Mouse (Mus musculus) large intestine, adult 2 months (tissue): ENCODE results near the gene Casz1. TPM values are rescaled to one million over a fixed set of nuclear protein-coding genes. Genes with fewer than 3 reads are reported as not detected.

ENCODE experiments used
- DNase-seq: peaks from one replicate; pipeline ENCODE4 v3.0.0-alpha.2; 2012; ENCODE audit warnings: low read depth, low spot score
- WGBS: fragments of 180-500 bp; shearing (Covaris S2); methylation state at CpG from one replicate; pipeline ENCODE4 v1.1.7; 2018; 5-methylcytosine and 5-hydroxymethylcytosine counted together
- polyA plus RNA-seq: library from polyadenylated mRNA; depleted of rRNA; stranded (reverse); fragments of >200 nt; gene quantifications from 2 replicates; pipeline ENCODE4 v1.2.3, GENCODE M21; 2012; rRNA removed

The Casz1 gene
- polyA plus RNA-seq, 1 experiment = 26.9 TPM

GRCm38 (mm10) chr4:148979837-148980236 lies 175.6 kb downstream of the Casz1 start:
- DNase-seq = no peak
- WGBS = 90% methylated on average over 11 of the region's 11 CpGs

GRCm38 (mm10) chr4:148982274-148982673 lies 178.0 kb downstream of the Casz1 start:
- DNase-seq = no peak
- 87% methylated on average over 6 of the region's 6 CpGs for WGBS

GRCm38 (mm10) chr4:148984701-148985540 lies 180.7 kb downstream of the Casz1 start:
- DNase-seq = no peak
- 83% methylated on average over 19 of the region's 19 CpGs for WGBS

- no peak for DNase-seq
- 72% methylated on average over 24 of the region's 24 CpGs for WGBS
Measured at GRCm38 (mm10) chr4:148985541-148986476, 181.6 kb downstream of the Casz1 start.

GRCm38 (mm10) chr4:148990038-148990437 lies 185.8 kb downstream of the Casz1 start:
- WGBS = 60% methylated on average over 2 of the region's 2 CpGs

GRCm38 (mm10) chr4:148993948-148994347 lies 189.7 kb downstream of the Casz1 start:
- no peak for DNase-seq
- WGBS = 51% methylated on average over 5 of the region's 5 CpGs

More at GRCm38 (mm10) chr4:148990038-148990437, 185.8 kb downstream of the Casz1 start:
- DNase-seq = no peak

- 95% methylated on average over 6 of the region's 6 CpGs for whole genome bisulfite sequencing
- DNase-seq = no peak
Measured at GRCm38 (mm10) chr4:149000746-149001145, 196.5 kb downstream of the Casz1 start.

- no peak for DNase-seq
- 70% methylated on average over 5 of the region's 5 CpGs for WGBS
Measured at GRCm38 (mm10) chr4:149001515-149001914, 197.3 kb downstream of the Casz1 start.

GRCm38 (mm10) chr4:149002441-149003093 lies 198.3 kb downstream of the Casz1 start:
- 47% methylated on average over 11 of the region's 11 CpGs for WGBS
- peak; percentile 18 for DNase-seq

Other genes with a start within 250 kb of the Casz1 start
- gene Exosc10, start 246.0 kb upstream of the Casz1 start, polyA plus RNA-seq = 20.1 and 23.1 TPM in 2 replicates
- gene Srm, start 212.9 kb upstream of the Casz1 start, polyA plus RNA-seq = 49.5 and 69.9 TPM in 2 replicates
- 0.10 TPM in 1 of 2 replicates, not detected in the other for gene Masp2, start 201.9 kb upstream of the Casz1 start, polyA plus RNA-seq
- 76.3 and 102 TPM in 2 replicates for gene Tardbp, start 177.4 kb upstream of the Casz1 start, polyA plus RNA-seq
- gene Gm572, start 161.1 kb upstream of the Casz1 start, polyA plus RNA-seq = 0.15 TPM in 1 of 2 replicates, not detected in the other